Comparison of ENCODE assay signal across 9 mouse cellular contexts in genomic region chr11:80142872-80143271, GRCm38 (mm10). TPM values are rescaled to one million over a fixed set of nuclear protein-coding genes. Genes with fewer than 3 reads are reported as not detected.
DNase-seq lines count a peak whose midpoint lies in the region; ATAC-seq and TF ChIP-seq lines count a peak whose summit lies in the region.
"Had no signal": no experiment of that assay in that cellular context is flagged by ENCODE, and none has a peak within 500 bp of the region (broad histone marks: within the 10 kb centered on the region; RNA-seq: fewer than 3 reads in every experiment).

No protein-coding gene starts in this region.

- peak; percentile 18 to 37 for DNase-seq in lung, adult 18-20 months
- DNase-seq in lung, postnatal 14 days = no peak
- DNase-seq in forebrain, embryonic 11.5 days (ENCODE audit: low spot score) = no peak
- DNase-seq in limb, embryonic 14.5 days (ENCODE audit: low spot score) = no peak
- DNase-seq in right cerebral cortex, postnatal 25 days = no peak
- DNase-seq in gastrocnemius, postnatal 10 days = no peak
- DNase-seq in ovary, postnatal 36 days (ENCODE audit: low spot score) = no peak
- DNase-seq: kidney, postnatal 4 days had no signal

- no peak for TF ChIP-seq CTCF in small intestine, adult 2 months (IDR thresholded peaks at IDR 0.05; ENCODE audit: extremely low read depth, insufficient read length, insufficient replicate concordance, low read depth, low read length)

- H3K36me3 ChIP-seq in forebrain, embryonic 11.5 days (ENCODE audit: control insufficient read depth, insufficient read depth, low read length) = no peaks in the 10 kb centered on the region; the same call in 1 of the 2 replicates
- peaks cover 6% of the 10 kb centered on the region; the same call in 1 of the 2 replicates for H3K36me3 ChIP-seq in limb, embryonic 14.5 days (ENCODE audit: control insufficient read depth, insufficient read depth, low read length)
- H3K36me3 ChIP-seq in small intestine, adult 2 months (ENCODE audit: control insufficient read depth, insufficient read depth, low read length) = peaks cover 2% of the 10 kb centered on the region; the same call in 1 of the 2 replicates

- WGBS in forebrain, embryonic 11.5 days = 44% methylated on average over 8 of the region's 8 CpGs
- 46% methylated on average over 8 of the region's 8 CpGs for WGBS in limb, embryonic 14.5 days
- 22% methylated on average over 8 of the region's 8 CpGs for WGBS in small intestine, adult 2 months

- H3K27ac ChIP-seq in forebrain, embryonic 11.5 days (ENCODE audit: low read depth, low read length) = no peak overlapping the region
- H3K27ac ChIP-seq in limb, embryonic 14.5 days (replicated peaks; ENCODE audit: low read depth, low read length) = no peak overlapping the region
- peak overlapping the region; percentile 83; the same call in 1 of the 2 replicates for H3K27ac ChIP-seq in small intestine, adult 2 months (ENCODE audit: insufficient read depth, low read depth, low read length)

- no peak for TF ChIP-seq POLR2A in limb, embryonic 14.5 days (IDR thresholded peaks at IDR 0.05; ENCODE audit: borderline replicate concordance, extremely low read depth, insufficient read depth, insufficient read length)
- no peak for TF ChIP-seq POLR2A in small intestine, adult 2 months (IDR thresholded peaks at IDR 0.05; ENCODE audit: low read depth, low read length)

- H3K4me1 ChIP-seq in forebrain, embryonic 11.5 days (replicated peaks; ENCODE audit: control insufficient read depth, insufficient read depth, low read length) = no peaks in the 10 kb centered on the region
- peaks cover 8% of the 10 kb centered on the region; the same call in 1 of the 2 replicates for H3K4me1 ChIP-seq in limb, embryonic 14.5 days (ENCODE audit: control insufficient read depth, insufficient read depth, low read length)
- H3K4me1 ChIP-seq in small intestine, adult 2 months (ENCODE audit: control insufficient read depth, insufficient read depth, insufficient read length, low read length) = peaks cover 16% of the 10 kb centered on the region

- no peaks in the 10 kb centered on the region for H3K27me3 ChIP-seq in forebrain, embryonic 11.5 days (ENCODE audit: control insufficient read depth, insufficient read depth, low read length)
- H3K27me3 ChIP-seq in limb, embryonic 14.5 days (ENCODE audit: control insufficient read depth, insufficient read depth, low read length) = no peaks in the 10 kb centered on the region
- no peaks in the 10 kb centered on the region for H3K27me3 ChIP-seq in small intestine, adult 2 months (ENCODE audit: control insufficient read depth, insufficient read depth, low read length)

- no peak for ATAC-seq in forebrain, embryonic 11.5 days (replicated peaks; ENCODE audit: low FRiP score)
- ATAC-seq in limb, embryonic 14.5 days (ENCODE audit: low FRiP score, low read depth) = no peak

- H3K9me3 ChIP-seq in forebrain, embryonic 11.5 days (ENCODE audit: control insufficient read depth, low read length) = no peaks in the 10 kb centered on the region
- H3K9me3 ChIP-seq in limb, embryonic 14.5 days (ENCODE audit: control insufficient read depth, low read length) = no peaks in the 10 kb centered on the region

- peak overlapping the region; percentile 76 for H3K4me2 ChIP-seq in forebrain, embryonic 11.5 days (ENCODE audit: low read depth, low read length, severe bottlenecking)
- H3K4me2 ChIP-seq in limb, embryonic 14.5 days (replicated peaks; ENCODE audit: low read depth, low read length, severe bottlenecking) = peak overlapping the region; percentile 64

- H3K9ac ChIP-seq in forebrain, embryonic 11.5 days (ENCODE audit: low read length) = peak overlapping the region; percentile 84
- H3K9ac ChIP-seq in limb, embryonic 14.5 days (ENCODE audit: low read depth, low read length, severe bottlenecking) = peak overlapping the region; percentile 71; the same call in 1 of the 2 replicates

- H3K4me3 ChIP-seq in forebrain, embryonic 11.5 days (ENCODE audit: low read depth, low read length) = peak overlapping the region; percentile 69
- H3K4me3 ChIP-seq in limb, embryonic 14.5 days (replicated peaks; ENCODE audit: low read length) = peak overlapping the region; percentile 66
- peak overlapping the region; percentile 93 for H3K4me3 ChIP-seq in small intestine, adult 2 months (ENCODE audit: low read depth, low read length)

RNA-seq across cellular contexts. Expression of gene Tefm, which starts 0.9 kb away (rescaled TPM):
- polyA plus RNA-seq in forebrain, embryonic 11.5 days (2014; fragmentation: Nextera tagmentation; extraction: Ambion mirVana) = 31.8 and 32.1 TPM in 2 replicates
- 17.2 and 19.2 TPM in 2 replicates for polyA plus RNA-seq in limb, embryonic 14.5 days (2012; rRNA removed)
- 23.8 and 24.3 TPM in 2 replicates for polyA plus RNA-seq in limb, embryonic 14.5 days (2014; fragmentation: Nextera tagmentation; extraction: Ambion mirVana)
- 0.60 and 1.1 TPM in 2 replicates for polyA plus RNA-seq in small intestine, adult 2 months (2012; rRNA removed)
- 10 to 100 TPM; 21.0 to 22.2 TPM for total RNA-seq in gastrocnemius, postnatal 10 days (2021)

RNA-seq across cellular contexts. Expression of gene Adap2, which starts 11.0 kb away (rescaled TPM):
- polyA plus RNA-seq in forebrain, embryonic 11.5 days (2014; fragmentation: Nextera tagmentation; extraction: Ambion mirVana) = 0.24 and 0.68 TPM in 2 replicates
- 1.2 and 2.8 TPM in 2 replicates for polyA plus RNA-seq in limb, embryonic 14.5 days (2012; rRNA removed)
- 1.5 and 2.4 TPM in 2 replicates for polyA plus RNA-seq in limb, embryonic 14.5 days (2014; fragmentation: Nextera tagmentation; extraction: Ambion mirVana)
- polyA plus RNA-seq in small intestine, adult 2 months (2012; rRNA removed) = 17.3 and 23.2 TPM in 2 replicates
- 1 to 10 TPM; 6.9 to 9.3 TPM for total RNA-seq in gastrocnemius, postnatal 10 days (2021)

RNA-seq across cellular contexts. Expression of gene Rnf135, which starts 40.8 kb away (rescaled TPM):
- 3.0 and 3.3 TPM in 2 replicates for polyA plus RNA-seq in forebrain, embryonic 11.5 days (2014; fragmentation: Nextera tagmentation; extraction: Ambion mirVana)
- polyA plus RNA-seq in limb, embryonic 14.5 days (2012; rRNA removed) = 6.0 and 7.2 TPM in 2 replicates
- polyA plus RNA-seq in limb, embryonic 14.5 days (2014; fragmentation: Nextera tagmentation; extraction: Ambion mirVana) = 6.0 and 7.2 TPM in 2 replicates
- polyA plus RNA-seq in small intestine, adult 2 months (2012; rRNA removed) = 4.3 and 5.9 TPM in 2 replicates
- total RNA-seq in gastrocnemius, postnatal 10 days (2021) = 1 to 10 TPM; 4.0 to 6.6 TPM

RNA-seq across cellular contexts. Expression of gene Atad5, which starts 53.7 kb away (rescaled TPM):
- 21.8 and 25.7 TPM in 2 replicates for polyA plus RNA-seq in forebrain, embryonic 11.5 days (2014; fragmentation: Nextera tagmentation; extraction: Ambion mirVana)
- polyA plus RNA-seq in limb, embryonic 14.5 days (2012; rRNA removed) = 13.1 and 13.8 TPM in 2 replicates
- 11.1 and 12.4 TPM in 2 replicates for polyA plus RNA-seq in limb, embryonic 14.5 days (2014; fragmentation: Nextera tagmentation; extraction: Ambion mirVana)
- polyA plus RNA-seq in small intestine, adult 2 months (2012; rRNA removed) = 0.10 and 0.18 TPM in 2 replicates
- total RNA-seq in gastrocnemius, postnatal 10 days (2021) = 1 to 10 TPM; 3.6 to 3.8 TPM

Comparison
In these comparisons a context has a peak if more than half of its experiments do, and no peak if none do; other contexts are left out.
1. DNase-seq: peak in lung, adult 18-20 months (2 of 2); none in lung, postnatal 14 days (single experiment), forebrain, embryonic 11.5 days (single experiment), limb, embryonic 14.5 days (single experiment), right cerebral cortex, postnatal 25 days (single experiment), gastrocnemius, postnatal 10 days (single experiment) and ovary, postnatal 36 days (single experiment).
2. Peak in every context shown above with its lines, with median percentiles within 50 percentile points of each other: H3K4me3 ChIP-seq.